Comparison of ENCODE assay signal across 14 mouse cellular contexts in genomic region chr14:79184071-79184470, GRCm38 (mm10).
A peak's percentile ranks its signal among the peaks of the same experiment; 100 is the strongest.
DNase-seq lines count a peak whose midpoint lies in the region; ATAC-seq and TF ChIP-seq lines count a peak whose summit lies in the region.
"Had no signal": no experiment of that assay in that cellular context is flagged by ENCODE, and none has a peak within 500 bp of the region (broad histone marks: within the 10 kb centered on the region; RNA-seq: fewer than 3 reads in every experiment).

No protein-coding gene starts in this region.

- H3K36me3 ChIP-seq in heart, adult 2 months (ENCODE audit: control insufficient read depth, insufficient read depth, low read length): no peaks in the 10 kb centered on the region; the same call in 1 of the 2 replicates
- no peaks in the 10 kb centered on the region for H3K36me3 ChIP-seq in heart, embryonic 11.5 days (ENCODE audit: control insufficient read depth, insufficient read depth, low read length)
- no peaks in the 10 kb centered on the region for H3K36me3 ChIP-seq in midbrain, embryonic 10.5 days
- H3K36me3 ChIP-seq in midbrain, embryonic 11.5 days (ENCODE audit: control insufficient read depth, insufficient read depth, low read length): no peaks in the 10 kb centered on the region
- peaks cover 20% of the 10 kb centered on the region; the same call in 1 of the 2 replicates for H3K36me3 ChIP-seq in kidney, embryonic 15.5 days
- H3K36me3 ChIP-seq in thymus, adult 2 months (ENCODE audit: control insufficient read depth, insufficient read depth, low read length): no peaks in the 10 kb centered on the region

- H3K9me3 ChIP-seq in heart, embryonic 11.5 days (replicated peaks; ENCODE audit: control insufficient read depth, low read length): 0 out of 2 replicates have a peak, but pooled peaks cover 5% of the 10 kb centered on the region
- H3K9me3 ChIP-seq in midbrain, embryonic 10.5 days (replicated peaks): no peaks in the 10 kb centered on the region
- H3K9me3 ChIP-seq in midbrain, embryonic 11.5 days (ENCODE audit: control insufficient read depth, low read length): no peaks in the 10 kb centered on the region
- 0 out of 2 replicates have a peak, but pooled peaks cover 5% of the 10 kb centered on the region for H3K9me3 ChIP-seq in kidney, embryonic 15.5 days (replicated peaks)
- H3K9me3 ChIP-seq: G1E had no signal

- 38% methylated on average over 10 of the region's 10 CpGs for WGBS in heart, adult 2 months
- WGBS in heart, embryonic 11.5 days (ENCODE audit: insufficient replicate concordance): 71% methylated on average over 10 of the region's 10 CpGs
- 88% methylated on average over 10 of the region's 10 CpGs for WGBS in midbrain, embryonic 10.5 days
- WGBS in midbrain, embryonic 11.5 days: 89% methylated on average over 10 of the region's 10 CpGs
- 81% methylated on average over 10 of the region's 10 CpGs for WGBS in kidney, embryonic 15.5 days
- WGBS in thymus, adult 2 months: 94% methylated on average over 10 of the region's 10 CpGs

- TF ChIP-seq POLR2A in heart, adult 2 months (IDR thresholded peaks at IDR 0.05; ENCODE audit: insufficient read depth, low read depth, low read length): peak; percentile 48; the same call in 1 of the 2 replicates
- TF ChIP-seq POLR2A in thymus, adult 2 months (IDR thresholded peaks at IDR 0.05; ENCODE audit: control insufficient read depth, extremely low read depth, insufficient read depth, low read length, poor library complexity): no peak

- no peak overlapping the region for H3K4me2 ChIP-seq in heart, embryonic 11.5 days
- H3K4me2 ChIP-seq in midbrain, embryonic 11.5 days: no peak overlapping the region
- H3K4me2 ChIP-seq in kidney, embryonic 15.5 days: no peak overlapping the region

- peak; percentile 71; the same call in 1 of the 2 replicates for TF ChIP-seq EP300 in heart, adult 2 months (IDR thresholded peaks at IDR 0.05; ENCODE audit: insufficient read depth, low read depth, low read length)

- peak overlapping the region; percentile 93 for H3K27ac ChIP-seq in heart, adult 2 months
- no peak overlapping the region for H3K27ac ChIP-seq in heart, embryonic 11.5 days (ENCODE audit: low read depth, low read length)
- peak overlapping the region; percentile 42; the same call in 1 of the 2 replicates for H3K27ac ChIP-seq in midbrain, embryonic 10.5 days (replicated peaks)
- no peak overlapping the region for H3K27ac ChIP-seq in midbrain, embryonic 11.5 days (ENCODE audit: low read depth, low read length)
- H3K27ac ChIP-seq in kidney, embryonic 15.5 days: peak overlapping the region; percentile 45; the same call in 1 of the 2 replicates
- no peak overlapping the region for H3K27ac ChIP-seq in thymus, adult 2 months (ENCODE audit: control insufficient read depth, insufficient read depth, low read length)
- H3K27ac ChIP-seq: macrophage had no signal

- no peaks in the 10 kb centered on the region for H3K27me3 ChIP-seq in heart, adult 2 months (ENCODE audit: control insufficient read depth, insufficient read depth, low read length)
- H3K27me3 ChIP-seq in heart, embryonic 11.5 days (ENCODE audit: control insufficient read depth, insufficient read depth, low read length): no peaks in the 10 kb centered on the region
- no peaks in the 10 kb centered on the region for H3K27me3 ChIP-seq in midbrain, embryonic 10.5 days (ENCODE audit: low read depth, poor library complexity, severe bottlenecking)
- H3K27me3 ChIP-seq in midbrain, embryonic 11.5 days (ENCODE audit: control insufficient read depth, insufficient read depth, low read length): no peaks in the 10 kb centered on the region
- no peaks in the 10 kb centered on the region for H3K27me3 ChIP-seq in kidney, embryonic 15.5 days
- no peaks in the 10 kb centered on the region for H3K27me3 ChIP-seq in thymus, adult 2 months (ENCODE audit: control insufficient read depth, insufficient read depth, low read length)

- intact Hi-C loops in heart, adult 2 months (cut with DNase I): loop anchor here (5.0 kb wide), 1 partner anchor 113 kb away; no protein-coding TSS in a partner anchor

- H3K4me3 ChIP-seq in heart, adult 2 months: 0 out of 2 replicates have a peak overlapping the region, but pooled peaks have one; percentile 8
- H3K4me3 ChIP-seq in heart, embryonic 11.5 days (ENCODE audit: low read depth, low read length): no peak overlapping the region
- no peak overlapping the region for H3K4me3 ChIP-seq in midbrain, embryonic 10.5 days
- H3K4me3 ChIP-seq in midbrain, embryonic 11.5 days (ENCODE audit: low read depth, low read length): no peak overlapping the region
- H3K4me3 ChIP-seq in kidney, embryonic 15.5 days (replicated peaks): no peak overlapping the region
- H3K4me3 ChIP-seq in thymus, adult 2 months (ENCODE audit: control insufficient read depth, insufficient read depth, low read length): no peak overlapping the region

- peaks cover 18% of the 10 kb centered on the region for H3K4me1 ChIP-seq in heart, adult 2 months (ENCODE audit: control insufficient read depth, insufficient read depth, low read length)
- H3K4me1 ChIP-seq in heart, embryonic 11.5 days (ENCODE audit: control insufficient read depth, insufficient read depth, low read length): 0 out of 2 replicates have a peak, but pooled peaks cover 5% of the 10 kb centered on the region
- peaks cover 16% of the 10 kb centered on the region; the same call in 1 of the 2 replicates for H3K4me1 ChIP-seq in midbrain, embryonic 10.5 days
- H3K4me1 ChIP-seq in midbrain, embryonic 11.5 days (ENCODE audit: control insufficient read depth, insufficient read depth, low read length): no peaks in the 10 kb centered on the region
- peaks cover 13% of the 10 kb centered on the region for H3K4me1 ChIP-seq in kidney, embryonic 15.5 days
- peaks cover 24% of the 10 kb centered on the region for H3K4me1 ChIP-seq in thymus, adult 2 months (replicated peaks; ENCODE audit: control insufficient read depth, insufficient read depth, low read length)

- DNase-seq in heart, adult 2 months: peak; percentile 30 to 37
- DNase-seq in midbrain, embryonic 10.5 days (ENCODE audit: low spot score): no peak
- no peak for DNase-seq in midbrain, embryonic 11.5 days (ENCODE audit: low spot score, missing footprints)
- DNase-seq in c-Kit-positive CD71-positive TER-119-positive erythroid progenitor cells, embryonic 14.5 days (ENCODE audit: low spot score): no peak
- DNase-seq in thymus, adult 2 months: no peak
- no peak for DNase-seq in frontal cortex, postnatal 14 days (ENCODE audit: low spot score in 2 of 2)
- DNase-seq: cerebellum, adult 9-11 months; gastrocnemius, postnatal 10 days; right cerebral cortex, adult 18-20 months had no signal

- ATAC-seq in heart, embryonic 11.5 days (replicated peaks; ENCODE audit: insufficient number of reproducible peaks, low FRiP score, low TSS enrichment): no peak
- no peak for ATAC-seq in midbrain, embryonic 11.5 days (ENCODE audit: low FRiP score)
- no peak for ATAC-seq in kidney, embryonic 15.5 days (replicated peaks; ENCODE audit: low FRiP score)
- ATAC-seq: forebrain, embryonic 14.5 days had no signal

- peak overlapping the region; percentile 12; the same call in 1 of the 2 replicates for H3K9ac ChIP-seq in heart, adult 2 months (ENCODE audit: low read depth, low read length)
- no peak overlapping the region for H3K9ac ChIP-seq in heart, embryonic 11.5 days (ENCODE audit: low read depth, low read length)
- no peak overlapping the region for H3K9ac ChIP-seq in midbrain, embryonic 11.5 days (ENCODE audit: low read length)
- H3K9ac ChIP-seq in kidney, embryonic 15.5 days: no peak overlapping the region

- TF ChIP-seq CTCF in heart, adult 2 months (IDR thresholded peaks at IDR 0.05): no peak
- TF ChIP-seq CTCF in thymus, adult 2 months (IDR thresholded peaks at IDR 0.05; ENCODE audit: borderline replicate concordance, control insufficient read depth, extremely low read depth, insufficient read depth, low read length, poor library complexity): no peak

- H3K79me2 ChIP-seq in heart, adult 2 months (replicated peaks; ENCODE audit: control insufficient read depth, insufficient read depth, low read length): no peaks in the 10 kb centered on the region

Comparison
In these comparisons a context has a peak if more than half of its experiments do, and no peak if none do; other contexts are left out.
1. H3K27ac ChIP-seq: peak in heart, adult 2 months (single experiment), midbrain, embryonic 10.5 days (single experiment) and kidney, embryonic 15.5 days (single experiment); none in heart, embryonic 11.5 days (single experiment), midbrain, embryonic 11.5 days (single experiment) and thymus, adult 2 months (single experiment).
2. DNase-seq: peak in heart, adult 2 months (2 of 2); none in midbrain, embryonic 10.5 days (single experiment), midbrain, embryonic 11.5 days (single experiment), c-Kit-positive CD71-positive TER-119-positive erythroid progenitor cells, embryonic 14.5 days (single experiment), thymus, adult 2 months (single experiment) and frontal cortex, postnatal 14 days (0 of 2).